Mouse (Mus musculus) heart, postnatal 36 days (tissue): Measurements from ENCODE around the gene Maml3. TPM values are rescaled to one million over a fixed set of nuclear protein-coding genes. Genes with fewer than 3 reads are reported as not detected.

Experiments used
- DNase-seq, 2 experiments: peaks; one replicate each; pipeline ENCODE4 v3.0.0; 2021 to 2022
- intact Hi-C: fragments of 180-260 bp; cut with DNase I; formaldehyde crosslinking; loops from one replicate; pipeline ENCODE4 v1.15.1; 2025
- total RNA-seq, 2 experiments: library from RNA; stranded (reverse); gene quantifications; 2 replicates each; pipeline ENCODE4 v1.2.3; 2021

The Maml3 gene
- total RNA-seq, 2 experiments from 2014 or later, result 1.8 to 5.0 TPM

- DNase-seq, result peak; percentile 73 to 83
- intact Hi-C loops, result loop anchor here (2.0 to 5.0 kb wide), 6 partner anchors 86 to 541 kb away; no protein-coding TSS in a partner anchor
Measured at GRCm38 (mm10) chr3:51701281-51701751, 403.6 kb downstream of the Maml3 start.

- intact Hi-C loops, result loop anchor here (2.0 to 5.0 kb wide), 6 partner anchors 86 to 542 kb away; no protein-coding TSS in a partner anchor
Measured at GRCm38 (mm10) chr3:51700731-51701280, 404.1 kb downstream of the Maml3 start.

GRCm38 (mm10) chr3:51700123-51700522 is 404.8 kb downstream of the Maml3 start:
- DNase-seq, result no peak
- intact Hi-C loops, result loop anchor here (2.0 to 5.0 kb wide), 6 partner anchors 87 to 543 kb away; no protein-coding TSS in a partner anchor

More at GRCm38 (mm10) chr3:51700731-51701280, 404.1 kb downstream of the Maml3 start:
- DNase-seq, result no peak

GRCm38 (mm10) chr3:51697931-51698330 is 406.9 kb downstream of the Maml3 start:
- intact Hi-C loops, result no loop called here
- no peak for DNase-seq

- intact Hi-C loops, result no loop called here
- DNase-seq, result no peak
Measured at GRCm38 (mm10) chr3:51695713-51696112, 409.2 kb downstream of the Maml3 start.

- intact Hi-C loops, result no loop called here
Measured at GRCm38 (mm10) chr3:51694576-51694975, 410.3 kb downstream of the Maml3 start.

GRCm38 (mm10) chr3:51693196-51693595 is 411.7 kb downstream of the Maml3 start:
- no peak for DNase-seq
- intact Hi-C loops, result no loop called here

More at GRCm38 (mm10) chr3:51694576-51694975, 410.3 kb downstream of the Maml3 start:
- DNase-seq, result no peak

GRCm38 (mm10) chr3:51688725-51689124 is 416.2 kb downstream of the Maml3 start:
- no peak for DNase-seq
- intact Hi-C loops, result no loop called here

- DNase-seq, result no peak
- intact Hi-C loops, result no loop called here
Measured at GRCm38 (mm10) chr3:51686791-51687190, 418.1 kb downstream of the Maml3 start.

GRCm38 (mm10) chr3:51686316-51686715 is 418.6 kb downstream of the Maml3 start:
- DNase-seq, result no peak
- intact Hi-C loops, result no loop called here

GRCm38 (mm10) chr3:51685539-51685938 is 419.3 kb downstream of the Maml3 start:
- intact Hi-C loops, result no loop called here
- DNase-seq, result no peak

- no peak for DNase-seq
- intact Hi-C loops, result no loop called here
Measured at GRCm38 (mm10) chr3:51674963-51675362, 429.9 kb downstream of the Maml3 start.

GRCm38 (mm10) chr3:51673408-51674086 is 431.3 kb downstream of the Maml3 start:
- intact Hi-C loops, result loop anchor here (2.0 kb wide), 1 partner anchor 163 kb away; no protein-coding TSS in a partner anchor
- DNase-seq, result peak; percentile 39 to 64

- intact Hi-C loops, result loop anchor here (2.0 kb wide), 1 partner anchor 162 kb away; no protein-coding TSS in a partner anchor
- no peak for DNase-seq
Measured at GRCm38 (mm10) chr3:51672631-51673030, 432.2 kb downstream of the Maml3 start.

- intact Hi-C loops, result no loop called here
- no peak for DNase-seq
Measured at GRCm38 (mm10) chr3:51671071-51671469, 433.8 kb downstream of the Maml3 start.

GRCm38 (mm10) chr3:51670414-51671070 is 434.3 kb downstream of the Maml3 start:
- intact Hi-C loops, result no loop called here
- no peak for DNase-seq

GRCm38 (mm10) chr3:51668607-51669006 is 436.3 kb downstream of the Maml3 start:
- no peak for DNase-seq
- intact Hi-C loops, result no loop called here

- no peak for DNase-seq
- intact Hi-C loops, result no loop called here
Measured at GRCm38 (mm10) chr3:51662557-51662956, 442.3 kb downstream of the Maml3 start.

GRCm38 (mm10) chr3:51661880-51662550 is 442.9 kb downstream of the Maml3 start:
- no peak for DNase-seq
- intact Hi-C loops, result no loop called here

- no peak for DNase-seq
- intact Hi-C loops, result no loop called here
Measured at GRCm38 (mm10) chr3:51661376-51661775, 443.5 kb downstream of the Maml3 start.

GRCm38 (mm10) chr3:51660821-51661276 is 444.0 kb downstream of the Maml3 start:
- no peak for DNase-seq
- intact Hi-C loops, result no loop called here
